Mouse (Mus musculus) stomach, postnatal 0 days (tissue): Measurements from ENCODE around the gene Gmpr.

ENCODE experiments used
- CTCF ChIP-seq: IDR thresholded peaks from 2 replicates; pipeline ENCODE4 v1.5.1; 2016; ENCODE audit warnings: antibody characterized with exemption, low read depth, mild to moderate bottlenecking, moderate library complexity
- EP300 ChIP-seq: optimal IDR thresholded peaks from 2 replicates; pipeline ENCODE3; 2016; ENCODE audit warnings: antibody characterized with exemption

DNA sequence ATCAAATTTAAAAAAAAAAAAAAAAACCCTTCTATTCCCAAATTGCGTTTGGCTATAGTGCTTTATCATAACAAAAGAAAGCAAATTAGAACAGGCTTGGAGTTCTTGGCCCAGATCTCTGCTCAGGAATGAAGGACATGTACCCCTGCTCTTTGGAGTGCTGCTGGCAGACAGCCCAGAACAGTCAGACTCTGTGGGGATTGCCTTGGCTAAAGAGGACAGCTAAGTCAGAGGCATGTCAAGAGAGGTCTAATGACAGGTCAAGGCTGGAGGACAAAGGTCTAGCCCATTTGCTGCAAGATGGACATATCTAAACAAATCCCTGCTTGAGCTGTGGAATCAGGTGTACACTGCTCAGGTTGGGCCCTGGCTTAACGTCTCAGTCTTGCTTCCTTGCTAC lies 20.6 kb upstream of the Gmpr start:
- no peak for TF ChIP-seq CTCF
- TF ChIP-seq EP300, result no peak
